Mouse (Mus musculus): ENCODE data around the gene Epor.

GRCm38 (mm10) chr9:22003163-22003554 is 39.9 kb upstream of the Epor start:
- TF ChIP-seq CTCF (conservative IDR thresholded peaks at IDR 0.05; ENCODE audit: low read length) (no peak), POU5F1 (IDR thresholded peaks at IDR 0.05; ENCODE audit: borderline replicate concordance, low read length) (no peak)
